ENCODE assay signal across 7 mouse cellular contexts in genomic region chr7:46919551-46920176, GRCm38 (mm10). TPM values are rescaled to one million over a fixed set of nuclear protein-coding genes. Genes with fewer than 3 reads are reported as not detected.
DNase-seq lines count a peak whose midpoint lies in the region; ATAC-seq and TF ChIP-seq lines count a peak whose summit lies in the region.

Tsg101 (minus strand) TSS chr7:46919969.

- peaks cover 15% of the 10 kb centered on the region for H3K4me1 ChIP-seq in embryonic facial prominence, embryonic 12.5 days
- H3K4me1 ChIP-seq in kidney, adult 2 months (ENCODE audit: control insufficient read depth, insufficient read depth, low read length): peaks cover 10% of the 10 kb centered on the region; the same call in 1 of the 2 replicates
- H3K4me1 ChIP-seq in limb, embryonic 12.5 days (replicated peaks): peaks cover 16% of the 10 kb centered on the region
- H3K4me1 ChIP-seq in midbrain, embryonic 15.5 days: peaks cover 30% of the 10 kb centered on the region
- peaks cover 4% of the 10 kb centered on the region; the same call in 1 of the 2 replicates for H3K4me1 ChIP-seq in spleen, adult 2 months (ENCODE audit: control insufficient read depth, insufficient read depth, insufficient read length)

- peak; percentile 95 for TF ChIP-seq POLR2A in kidney, adult 2 months (IDR thresholded peaks at IDR 0.05; ENCODE audit: low read depth, low read length)
- peak; percentile 96 for TF ChIP-seq POLR2A in spleen, adult 2 months (IDR thresholded peaks at IDR 0.05; ENCODE audit: low read depth, low read length)

- TF ChIP-seq CTCF in kidney, adult 2 months (conservative IDR thresholded peaks at IDR 0.05; ENCODE audit: insufficient read depth, insufficient read length, low read depth, low read length): no peak
- TF ChIP-seq CTCF in spleen, adult 2 months (IDR thresholded peaks at IDR 0.05; ENCODE audit: extremely low read depth, insufficient read depth, insufficient read length, insufficient replicate concordance): no peak

- under 1% methylated on average over 75 of the region's 75 CpGs for WGBS in embryonic facial prominence, embryonic 12.5 days
- WGBS in kidney, adult 2 months: under 1% methylated on average over 75 of the region's 75 CpGs
- under 1% methylated on average over 75 of the region's 75 CpGs for WGBS in limb, embryonic 12.5 days
- under 1% methylated on average over 71 of the region's 75 CpGs for WGBS in midbrain, embryonic 15.5 days
- under 1% methylated on average over 67 of the region's 75 CpGs for WGBS in spleen, adult 2 months

- H3K27me3 ChIP-seq in embryonic facial prominence, embryonic 12.5 days: no peaks in the 10 kb centered on the region
- no peaks in the 10 kb centered on the region for H3K27me3 ChIP-seq in kidney, adult 2 months (replicated peaks; ENCODE audit: control insufficient read depth, insufficient read depth, low read length)
- no peaks in the 10 kb centered on the region for H3K27me3 ChIP-seq in limb, embryonic 12.5 days
- H3K27me3 ChIP-seq in midbrain, embryonic 15.5 days (replicated peaks): no peaks in the 10 kb centered on the region
- no peaks in the 10 kb centered on the region for H3K27me3 ChIP-seq in spleen, adult 2 months (ENCODE audit: control insufficient read depth, insufficient read depth, low read length)

- peak within 1 kb of the TSS; percentile 96 for H3K9ac ChIP-seq in embryonic facial prominence, embryonic 12.5 days
- peak within 1 kb of the TSS; percentile 95 for H3K9ac ChIP-seq in limb, embryonic 12.5 days (replicated peaks)
- peak within 1 kb of the TSS; percentile 95 for H3K9ac ChIP-seq in midbrain, embryonic 15.5 days

- peaks cover 15% of the 10 kb centered on the region for H3K36me3 ChIP-seq in embryonic facial prominence, embryonic 12.5 days
- no peaks in the 10 kb centered on the region for H3K36me3 ChIP-seq in kidney, adult 2 months (ENCODE audit: control insufficient read depth, insufficient read depth, low read length)
- peaks cover 25% of the 10 kb centered on the region for H3K36me3 ChIP-seq in limb, embryonic 12.5 days
- H3K36me3 ChIP-seq in midbrain, embryonic 15.5 days (replicated peaks): no peaks in the 10 kb centered on the region; the same call in 1 of the 2 replicates
- H3K36me3 ChIP-seq in spleen, adult 2 months (ENCODE audit: control insufficient read depth, insufficient read depth, low read length): no peaks in the 10 kb centered on the region

- no peaks in the 10 kb centered on the region for H3K9me3 ChIP-seq in embryonic facial prominence, embryonic 12.5 days
- no peaks in the 10 kb centered on the region for H3K9me3 ChIP-seq in limb, embryonic 12.5 days
- no peaks in the 10 kb centered on the region for H3K9me3 ChIP-seq in midbrain, embryonic 15.5 days

- DNase-seq in adrenal gland, postnatal 25 days: peak; percentile 96
- DNase-seq in heart, adult 18-20 months: peak; percentile 95
- peak; percentile 95 for DNase-seq in kidney, adult 2 months
- peak; percentile 75 to 92 for DNase-seq in spleen, adult 2 months (ENCODE audit: low read depth in 1 of 2, low spot score in 2 of 2)

- H3K27ac ChIP-seq in embryonic facial prominence, embryonic 12.5 days: peak within 1 kb of the TSS; percentile 96
- H3K27ac ChIP-seq in kidney, adult 2 months (ENCODE audit: insufficient read depth, low read depth, low read length): peak within 1 kb of the TSS; percentile 99
- peak within 1 kb of the TSS; percentile 97 for H3K27ac ChIP-seq in limb, embryonic 12.5 days
- H3K27ac ChIP-seq in midbrain, embryonic 15.5 days: peak within 1 kb of the TSS; percentile 95
- H3K27ac ChIP-seq in spleen, adult 2 months (ENCODE audit: insufficient read depth, low read length): peak within 1 kb of the TSS; percentile 99

- peak; percentile 93 for ATAC-seq in embryonic facial prominence, embryonic 12.5 days (ENCODE audit: insufficient number of reproducible peaks, insufficient read depth, low FRiP score, low TSS enrichment)
- peak; percentile 89 for ATAC-seq in limb, embryonic 12.5 days (ENCODE audit: insufficient number of reproducible peaks, insufficient read depth, low FRiP score, low TSS enrichment, low read depth)
- ATAC-seq in midbrain, embryonic 15.5 days (replicated peaks): peak; percentile 95

- peak within 1 kb of the TSS; percentile 94 for H3K4me3 ChIP-seq in embryonic facial prominence, embryonic 12.5 days
- H3K4me3 ChIP-seq in kidney, adult 2 months (ENCODE audit: insufficient read depth, low read depth, low read length): peak within 1 kb of the TSS; percentile 99
- H3K4me3 ChIP-seq in limb, embryonic 12.5 days (replicated peaks): peak within 1 kb of the TSS; percentile 91
- H3K4me3 ChIP-seq in midbrain, embryonic 15.5 days: peak within 1 kb of the TSS; percentile 100
- peak within 1 kb of the TSS; percentile 91 for H3K4me3 ChIP-seq in spleen, adult 2 months (ENCODE audit: extremely low read depth, insufficient read depth, insufficient read length)

- peak within 1 kb of the TSS; percentile 49 for H3K4me2 ChIP-seq in embryonic facial prominence, embryonic 12.5 days (replicated peaks)
- H3K4me2 ChIP-seq in limb, embryonic 12.5 days: peak within 1 kb of the TSS; percentile 66
- peak within 1 kb of the TSS; percentile 78 for H3K4me2 ChIP-seq in midbrain, embryonic 15.5 days

RNA-seq across cellular contexts. Expression of gene Tsg101, which starts in this region (rescaled TPM):
- 88.4 and 93.9 TPM in 2 replicates for total RNA-seq in adrenal gland, postnatal 25 days (2021)
- polyA plus RNA-seq in embryonic facial prominence, embryonic 12.5 days (2016; fragmentation: Nextera tagmentation; extraction: Ambion mirVana): 210 and 232 TPM in 2 replicates
- 10 to 100 TPM; 62.5 to 68.1 TPM for total RNA-seq in heart, adult 18-20 months (2021)
- polyA plus RNA-seq in kidney, adult 2 months (2012; rRNA removed): 74.8 and 80.7 TPM in 2 replicates
- 221 and 230 TPM in 2 replicates for polyA plus RNA-seq in limb, embryonic 12.5 days (2016; fragmentation: Nextera tagmentation; extraction: Ambion mirVana)
- 370 and 380 TPM in 2 replicates for polyA plus RNA-seq in midbrain, embryonic 15.5 days (2015; fragmentation: Nextera tagmentation; extraction: Ambion mirVana)
- polyA plus RNA-seq in spleen, adult 2 months (2012; rRNA removed): 33.3 and 39.3 TPM in 2 replicates

Comparison
In these comparisons a context has a peak if more than half of its experiments do, and no peak if none do; other contexts are left out.
1. Peak in every context shown above with its lines: DNase-seq, ATAC-seq, H3K4me3 ChIP-seq and H3K27ac ChIP-seq.